Mouse (Mus musculus) liver, embryonic 13.5 days (tissue): ENCODE measurements around the gene Gmppb. TPM values are rescaled to one million over a fixed set of nuclear protein-coding genes. Genes with fewer than 3 reads are reported as not detected.
"Not testable (repeated sequence)": the region's sequence is repeated elsewhere in the genome, so short reads cannot be mapped to it uniquely, and the experiment has no call there.

ENCODE experiments used
- ATAC-seq: fragments of 200-750 bp; cut with Nextera tagmentation; 2 replicates; pipeline ENCODE4 v1.8.0; 2017; ENCODE audit warnings: low read depth, mild to moderate bottlenecking, moderate number of reproducible peaks, moderate library complexity
- DNase-seq: peaks from one replicate; pipeline ENCODE4 v3.0.0; 2022
- H3K27ac ChIP-seq: fragments of 300-500 bp; sonication (generic); 2 replicates; pipeline ENCODE4 v1.5.1; 2015; ENCODE audit warnings: moderate library complexity, mild to moderate bottlenecking, inconsistent platforms
- H3K27me3 ChIP-seq: fragments of 300-500 bp; sonication (generic); 2 replicates; pipeline ENCODE4 v1.6.1; 2015; ENCODE audit warnings: mild to moderate bottlenecking, inconsistent platforms
- H3K36me3 ChIP-seq: fragments of 300-500 bp; sonication (generic); 2 replicates; pipeline ENCODE4 v1.6.1; 2015; ENCODE audit warnings: mild to moderate bottlenecking, inconsistent platforms
- H3K4me1 ChIP-seq: fragments of 300-500 bp; sonication (generic); replicated peaks from 2 replicates; pipeline ENCODE4 v1.6.1; 2015; ENCODE audit warnings: inconsistent platforms
- H3K4me2 ChIP-seq: fragments of 300-500 bp; sonication (generic); 2 replicates; pipeline ENCODE4 v1.6.1; 2015; ENCODE audit warnings: inconsistent platforms, mild to moderate bottlenecking, moderate library complexity
- H3K4me3 ChIP-seq: fragments of 300-500 bp; sonication (generic); replicated peaks from 2 replicates; pipeline ENCODE4 v1.5.1; 2015; ENCODE audit warnings: mild to moderate bottlenecking, inconsistent platforms
- H3K9ac ChIP-seq: fragments of 300-500 bp; sonication (generic); 2 replicates; pipeline ENCODE4 v1.6.1; 2015; ENCODE audit warnings: mild to moderate bottlenecking, inconsistent platforms
- H3K9me3 ChIP-seq: fragments of 300-500 bp; sonication (generic); replicated peaks from 2 replicates; pipeline ENCODE4 v1.6.1; 2016; ENCODE audit warnings: inconsistent platforms
- WGBS: fragments of 180-500 bp; shearing (Covaris S2); methylation state at CpG from one replicate; pipeline ENCODE4 v1.1.7; 2015; ENCODE audit not compliant: insufficient replicate concordance; 5-methylcytosine and 5-hydroxymethylcytosine counted together
- polyA plus RNA-seq: library from polyadenylated mRNA; unstranded; fragments of >200 nt; fragmentation: Nextera tagmentation; extraction: Ambion mirVana; gene quantifications from 2 replicates; pipeline ENCODE4 v1.2.1, GENCODE M21; 2015

The Gmppb gene
- 21.0 TPM in 2 replicates for polyA plus RNA-seq

DNA sequence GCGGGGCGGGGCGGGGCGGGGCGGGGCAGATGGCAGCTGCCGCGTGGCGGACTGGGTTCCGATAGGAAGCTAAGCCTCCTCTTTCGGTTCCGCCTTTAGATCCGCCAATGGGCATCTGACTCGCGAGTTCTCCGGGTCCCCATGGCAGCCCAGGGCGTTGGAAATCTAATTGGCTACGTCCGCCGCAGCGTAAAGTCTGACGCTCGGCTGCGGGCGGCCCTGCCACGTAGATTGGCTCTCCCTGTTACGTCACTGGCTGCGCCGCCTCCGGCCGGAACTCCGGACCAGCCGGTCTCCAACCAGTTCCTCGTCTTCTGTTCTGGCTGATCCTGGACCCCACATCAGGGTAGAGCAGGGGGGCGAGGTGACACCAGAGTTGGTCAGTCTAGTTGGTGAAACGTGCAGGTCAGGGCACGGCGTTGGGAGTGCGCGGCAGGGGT is at the start of gene Gmppb:
TSS of gene Gmppb (plus strand) at position 227 of the 440 bp plus-strand sequence.
- H3K27me3 ChIP-seq = no peaks in the 10 kb centered on the region
- ATAC-seq = peak; percentile 92
- peak within 1 kb of the TSS; percentile 88 for H3K27ac ChIP-seq
- peak within 1 kb of the TSS; percentile 77 for H3K4me3 ChIP-seq
- DNase-seq = peak; percentile 96
- H3K9me3 ChIP-seq = no peaks in the 10 kb centered on the region
- peak within 1 kb of the TSS; percentile 86 for H3K9ac ChIP-seq
- H3K4me2 ChIP-seq = peak within 1 kb of the TSS; percentile 83
- H3K4me1 ChIP-seq = peaks cover 67% of the 10 kb centered on the region
- H3K36me3 ChIP-seq = peaks cover 69% of the 10 kb centered on the region
- WGBS = under 1% methylated on average over 37 of the region's 39 CpGs

GRCm38 (mm10) chr9:108001922-108002770 is 46.9 kb upstream of the Gmppb start, which contains the start of gene Ip6k1:
Gene Ip6k1, plus strand, starts transcription at chr9:108002501.
- Histone ChIP-seq H3K4me3 (peak within 1 kb of the TSS; percentile 95), H3K9ac (peak within 1 kb of the TSS; percentile 99), H3K9me3 (no peaks in the 10 kb centered on the region), H3K27me3 (0 out of 2 replicates have a peak, but pooled peaks cover 4% of the 10 kb centered on the region), H3K4me2 (peak within 1 kb of the TSS; percentile 89), H3K4me1 (peaks cover 44% of the 10 kb centered on the region), H3K27ac (peak within 1 kb of the TSS; percentile 97), H3K36me3 (peaks cover 8% of the 10 kb centered on the region; the same call in 1 of the 2 replicates)
- DNase-seq (peak; percentile 100), ATAC-seq (peak; percentile 96)
- under 1% methylated on average over 51 of the region's 51 CpGs for WGBS

DNA sequence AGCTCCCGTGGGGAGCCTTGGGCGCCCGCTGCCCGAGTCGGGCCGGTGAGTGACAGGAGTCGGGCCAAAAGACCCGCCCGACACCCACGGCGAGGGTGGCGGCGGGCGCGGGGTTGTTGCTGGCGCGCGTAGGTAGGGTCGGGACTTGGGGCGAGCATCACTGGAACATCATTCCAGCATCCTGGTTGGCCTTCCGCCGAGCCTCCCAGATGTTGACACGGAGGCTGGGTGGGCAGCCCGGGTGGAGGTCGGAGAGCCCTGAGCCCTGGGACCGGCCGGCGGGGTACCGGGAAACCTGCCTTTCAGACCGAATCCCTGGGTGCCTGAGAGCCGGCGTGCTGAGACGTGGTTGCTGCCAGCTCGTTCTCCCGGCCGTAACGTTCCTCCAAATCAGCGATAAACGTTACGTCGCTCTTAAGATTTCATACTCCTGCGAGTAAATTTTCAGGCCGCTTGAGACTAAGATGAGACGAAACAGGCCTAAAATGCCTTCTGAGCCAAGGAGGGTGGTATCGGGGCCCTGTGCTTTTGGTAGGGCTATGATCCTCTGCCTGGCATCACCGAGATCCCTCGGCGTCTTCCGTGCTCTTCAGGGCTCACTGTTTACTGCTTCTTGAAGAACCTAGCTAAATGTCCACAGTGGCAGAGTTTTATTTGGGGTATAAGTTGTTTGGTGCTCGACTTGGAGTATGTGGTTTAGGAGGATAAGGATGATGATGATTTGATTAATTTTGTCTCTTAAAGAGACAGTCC is 46.1 kb upstream of the Gmppb start:
- peaks cover 51% of the 10 kb centered on the region for H3K4me1 ChIP-seq

GRCm38 (mm10) chr9:108003531-108003890 is 45.5 kb upstream of the Gmppb start:
- WGBS = 26% methylated on average over 8 of the region's 8 CpGs
- H3K27me3 ChIP-seq = 0 out of 2 replicates have a peak, but pooled peaks cover 4% of the 10 kb centered on the region
- H3K9me3 ChIP-seq = no peaks in the 10 kb centered on the region
- H3K9ac ChIP-seq = peak overlapping the region; percentile 99
- ATAC-seq (no peak), DNase-seq (peak; percentile 11)
- H3K4me3 ChIP-seq = peak overlapping the region; percentile 95
- H3K27ac ChIP-seq = peak overlapping the region; percentile 97
- H3K36me3 ChIP-seq = peaks cover 17% of the 10 kb centered on the region; the same call in 1 of the 2 replicates
- peaks cover 57% of the 10 kb centered on the region for H3K4me1 ChIP-seq
- H3K4me2 ChIP-seq = peak overlapping the region; percentile 86

More for the DNA sequence above, 46.1 kb upstream of the Gmppb start:
- H3K27ac ChIP-seq = peak overlapping the region; percentile 97
- H3K36me3 ChIP-seq = peaks cover 12% of the 10 kb centered on the region; the same call in 1 of the 2 replicates
- DNase-seq (no peak), ATAC-seq (peak; percentile 53)
- H3K4me2 ChIP-seq = peak overlapping the region; percentile 86
- H3K9ac ChIP-seq = peak overlapping the region; percentile 99
- 0 out of 2 replicates have a peak, but pooled peaks cover 4% of the 10 kb centered on the region for H3K27me3 ChIP-seq
- 0% methylated on average over 50 of the region's 50 CpGs for WGBS
- no peaks in the 10 kb centered on the region for H3K9me3 ChIP-seq
- H3K4me3 ChIP-seq = peak overlapping the region; percentile 95

DNA sequence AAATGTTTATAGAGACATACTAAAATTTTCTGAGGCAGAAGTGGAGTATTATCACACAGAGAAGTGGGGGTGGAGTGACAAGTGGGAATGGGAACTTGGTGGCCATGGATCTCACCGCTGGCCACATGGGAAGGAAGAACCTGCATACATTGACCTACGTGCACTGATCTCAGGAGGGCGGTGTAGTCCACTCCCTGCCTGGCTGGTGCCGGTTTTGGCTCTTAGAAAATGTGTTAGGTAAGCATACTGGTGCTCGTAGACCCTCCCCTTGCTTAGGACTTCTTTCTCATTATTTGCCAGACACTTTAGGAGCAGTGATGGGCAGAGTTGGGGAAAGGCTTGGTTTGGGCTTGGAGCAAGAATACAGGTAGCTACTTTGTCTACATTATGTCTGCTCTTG is 41.0 kb upstream of the Gmppb start:
- 77% methylated on average over 5 of the region's 5 CpGs for WGBS
- no peak for ATAC-seq
- no peaks in the 10 kb centered on the region for H3K9me3 ChIP-seq
- peaks cover 31% of the 10 kb centered on the region for H3K36me3 ChIP-seq
- H3K4me1 ChIP-seq = peaks cover 61% of the 10 kb centered on the region
- 0 out of 2 replicates have a peak overlapping the region, but pooled peaks have one; percentile 2 for H3K27ac ChIP-seq
- H3K9ac ChIP-seq = no peak overlapping the region
- no peak for DNase-seq
- H3K4me2 ChIP-seq = no peak overlapping the region
- no peak overlapping the region for H3K4me3 ChIP-seq
- H3K27me3 ChIP-seq = no peaks in the 10 kb centered on the region

DNA sequence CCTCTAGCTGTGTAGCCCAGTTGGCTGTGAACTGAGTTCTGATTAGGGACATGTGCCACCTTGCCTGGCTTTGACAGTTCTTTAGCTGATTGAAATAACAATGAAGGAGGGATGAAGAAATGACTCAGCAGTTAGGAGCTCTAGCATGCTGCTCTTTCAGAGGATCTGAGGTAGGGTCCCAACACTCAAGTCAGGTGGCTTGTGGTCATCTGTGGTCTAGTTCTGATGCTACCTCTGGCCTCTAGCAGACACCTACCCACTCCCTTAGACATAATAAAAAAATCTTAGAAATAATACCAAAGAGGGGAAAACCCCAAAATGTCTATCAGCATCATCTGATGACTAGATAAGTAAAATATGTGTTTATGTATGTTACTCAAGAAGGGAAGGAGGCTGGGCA is 38.7 kb upstream of the Gmppb start:
- H3K4me1 ChIP-seq = peaks cover 40% of the 10 kb centered on the region
- no peak overlapping the region for H3K9ac ChIP-seq
- no peak overlapping the region for H3K27ac ChIP-seq
- DNase-seq (no peak), ATAC-seq (no peak)
- no peak overlapping the region for H3K4me3 ChIP-seq
- H3K9me3 ChIP-seq = no peaks in the 10 kb centered on the region
- no peak overlapping the region for H3K4me2 ChIP-seq
- peaks cover 38% of the 10 kb centered on the region for H3K36me3 ChIP-seq
- H3K27me3 ChIP-seq = no peaks in the 10 kb centered on the region

GRCm38 (mm10) chr9:108013577-108013976 is 35.5 kb upstream of the Gmppb start:
- H3K27me3 ChIP-seq, H3K27ac ChIP-seq, H3K4me2 ChIP-seq, H3K9ac ChIP-seq, DNase-seq, H3K4me3 ChIP-seq, ATAC-seq, H3K9me3 ChIP-seq: not testable (repeated sequence)
- peaks cover 16% of the 10 kb centered on the region for H3K4me1 ChIP-seq
- peaks cover 47% of the 10 kb centered on the region for H3K36me3 ChIP-seq
- whole genome bisulfite sequencing = 91% methylated on average over 2 of the region's 2 CpGs

GRCm38 (mm10) chr9:108017127-108017526 is 31.9 kb upstream of the Gmppb start:
- Histone ChIP-seq H3K9me3 (no peaks in the 10 kb centered on the region), H3K9ac (no peak overlapping the region), H3K4me1 (peaks cover 16% of the 10 kb centered on the region), H3K4me2 (no peak overlapping the region), H3K36me3 (peaks cover 42% of the 10 kb centered on the region), H3K27me3 (no peaks in the 10 kb centered on the region), H3K4me3 (no peak overlapping the region), H3K27ac (no peak overlapping the region)
- no peak for ATAC-seq
- 83% methylated on average over 3 of the region's 3 CpGs for WGBS
- no peak for DNase-seq

DNA sequence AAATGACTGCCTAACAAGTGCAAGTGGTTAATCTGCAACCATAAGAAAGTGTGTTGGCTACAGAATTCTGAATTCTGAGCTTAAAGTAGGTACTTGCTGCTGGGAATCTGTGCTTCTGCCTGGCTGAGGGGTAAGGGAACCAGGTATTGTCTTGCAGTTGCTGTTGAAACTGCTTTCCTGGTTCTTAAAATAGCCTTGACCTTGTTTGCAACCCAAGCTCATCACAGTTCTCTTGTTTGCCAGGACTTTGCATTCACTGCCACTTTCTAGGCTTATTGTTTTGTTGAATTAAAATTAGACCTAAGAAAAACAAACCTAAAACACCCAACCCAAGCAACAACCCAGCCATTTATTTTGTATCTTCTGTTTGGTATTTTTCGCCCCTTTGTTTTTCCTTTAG is 28.3 kb upstream of the Gmppb start:
- H3K4me3 ChIP-seq = no peak overlapping the region
- H3K9ac ChIP-seq = no peak overlapping the region
- H3K4me2 ChIP-seq = no peak overlapping the region
- no peaks in the 10 kb centered on the region for H3K27me3 ChIP-seq
- 88% methylated on average over 1 of the region's 1 CpGs for WGBS
- DNase-seq = no peak
- ATAC-seq = no peak
- peaks cover 21% of the 10 kb centered on the region for H3K4me1 ChIP-seq
- H3K27ac ChIP-seq = no peak overlapping the region
- peaks cover 42% of the 10 kb centered on the region for H3K36me3 ChIP-seq
- no peaks in the 10 kb centered on the region for H3K9me3 ChIP-seq

GRCm38 (mm10) chr9:108023216-108023615 is 25.8 kb upstream of the Gmppb start:
- Histone ChIP-seq H3K4me1 (peaks cover 21% of the 10 kb centered on the region), H3K9ac (no peak overlapping the region), H3K4me3 (no peak overlapping the region), H3K27me3 (no peaks in the 10 kb centered on the region), H3K4me2 (no peak overlapping the region), H3K36me3 (peaks cover 50% of the 10 kb centered on the region), H3K9me3 (no peaks in the 10 kb centered on the region), H3K27ac (no peak overlapping the region)
- no peak for ATAC-seq
- no peak for DNase-seq
- 77% methylated on average over 3 of the region's 3 CpGs for WGBS

DNA sequence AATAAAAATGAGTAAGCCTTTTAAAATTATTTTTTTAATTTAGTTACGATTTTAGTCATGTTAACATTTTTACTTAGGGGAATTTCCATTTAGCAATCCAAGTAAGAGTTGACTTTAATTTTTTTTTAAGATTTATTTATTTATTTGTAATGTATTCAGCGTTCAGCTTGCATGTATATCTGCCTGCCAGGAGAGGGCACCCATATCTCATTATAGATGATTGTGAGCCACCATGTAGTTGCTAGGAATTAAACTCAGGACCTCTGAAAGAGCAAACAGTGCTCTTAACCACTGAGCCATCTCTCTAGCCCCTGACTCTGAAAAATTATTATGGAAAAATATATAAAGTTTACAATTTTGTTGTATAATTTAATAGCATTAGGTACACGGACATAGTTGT is 22.5 kb upstream of the Gmppb start:
- Histone ChIP-seq H3K9me3 (no peaks in the 10 kb centered on the region), H3K4me1 (peaks cover 10% of the 10 kb centered on the region), H3K36me3 (peaks cover 66% of the 10 kb centered on the region), H3K4me3 (no peak overlapping the region), H3K9ac (no peak overlapping the region), H3K27me3 (no peaks in the 10 kb centered on the region), H3K4me2 (no peak overlapping the region), H3K27ac (no peak overlapping the region)
- no peak for ATAC-seq
- DNase-seq = no peak
- 85% methylated on average over 3 of the region's 3 CpGs for WGBS
